Mouse (Mus musculus) right cerebral cortex, postnatal 36 days (tissue): ENCODE results near the gene Pin4.

Source experiments
- DNase-seq, 2 experiments: peaks; one replicate each; pipeline ENCODE4 v3.0.0; 2022; ENCODE audit warnings: low spot score in 2 of 2, mixed read lengths in 1 of 2

Pin4 gene

DNA sequence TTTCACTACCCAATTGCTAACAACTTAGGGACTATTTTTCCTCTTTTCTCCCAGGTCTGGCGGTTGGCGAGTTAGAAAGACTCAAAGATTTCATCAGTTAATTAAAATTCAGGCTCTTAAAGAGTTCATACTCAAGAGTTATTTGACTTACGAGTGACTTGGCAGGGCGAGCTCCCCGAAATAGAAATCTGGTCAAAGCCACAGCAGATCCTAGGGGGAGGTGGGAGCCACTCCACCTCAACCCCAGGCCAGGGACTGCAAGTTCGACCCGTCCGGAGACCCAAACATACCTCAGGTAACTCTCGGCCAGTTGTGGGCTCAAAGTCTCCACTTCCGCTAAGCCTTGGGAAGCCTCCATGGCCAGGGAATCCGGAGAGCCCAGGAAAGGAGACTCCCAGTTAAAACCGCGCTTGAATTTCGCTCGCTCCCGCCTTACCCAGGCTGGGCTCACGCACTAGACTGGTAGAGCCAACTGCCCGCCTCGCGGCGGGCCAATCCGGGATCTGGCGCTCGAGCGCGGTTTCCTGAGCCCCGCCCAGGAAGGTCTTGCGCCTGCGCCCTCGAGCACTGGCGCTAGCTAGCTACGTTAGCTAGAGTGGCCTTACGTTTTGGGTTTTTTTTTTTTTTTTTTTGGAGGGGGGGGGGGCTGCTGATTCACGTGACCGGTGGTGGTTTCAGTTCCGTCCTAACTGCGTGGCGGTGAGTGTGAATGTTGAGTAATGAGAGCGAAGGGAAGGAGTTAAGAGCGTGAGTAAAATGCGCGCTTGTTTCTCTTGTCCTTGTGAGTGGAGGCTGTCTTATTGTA lies 37.6 kb downstream of the Pin4 start, which contains the start of gene Ercc6l:
Gene Ercc6l (minus strand): TSS at position 474 of the 805 bp plus-strand sequence.
- DNase-seq: peak; percentile 77 to 78

DNA sequence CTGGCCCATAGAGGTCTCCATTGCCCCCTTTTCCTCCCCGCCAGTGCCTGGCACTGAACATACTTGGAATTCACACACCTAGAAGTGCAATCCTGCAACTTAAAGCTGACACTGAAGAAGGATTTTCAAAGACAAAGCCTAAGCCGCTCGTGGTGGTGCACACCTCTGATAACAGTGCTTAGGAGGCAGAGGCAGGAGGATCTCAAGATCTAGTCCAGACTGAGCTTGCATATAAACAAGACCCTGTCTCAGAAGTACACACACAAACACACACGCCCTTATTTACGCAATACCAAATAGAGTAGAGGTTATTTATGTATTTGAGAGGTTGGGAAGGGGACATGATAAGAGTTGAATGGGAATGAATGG lies 38.2 kb downstream of the Pin4 start:
- no peak for DNase-seq

DNA sequence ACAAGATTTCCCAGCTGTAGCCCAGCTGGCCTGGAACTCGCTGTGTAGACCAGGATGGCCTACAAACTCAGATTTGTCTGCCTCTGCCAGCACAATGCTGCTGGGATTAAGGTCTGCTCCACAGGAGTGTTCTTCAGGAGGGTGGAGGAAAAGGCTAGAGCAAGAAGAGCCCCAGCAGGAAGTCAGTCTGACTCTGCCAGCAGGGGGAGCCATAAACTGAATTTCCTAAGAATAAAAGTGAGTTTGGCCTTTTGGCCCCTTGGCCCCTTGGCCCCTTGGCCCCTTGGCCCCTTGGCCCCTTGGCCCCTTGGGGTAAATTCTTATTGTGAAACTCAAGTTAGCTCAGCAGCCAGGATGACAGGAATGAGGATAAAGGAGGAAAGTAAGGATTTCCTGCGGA lies 40.5 kb downstream of the Pin4 start:
- no peak for DNase-seq

DNA sequence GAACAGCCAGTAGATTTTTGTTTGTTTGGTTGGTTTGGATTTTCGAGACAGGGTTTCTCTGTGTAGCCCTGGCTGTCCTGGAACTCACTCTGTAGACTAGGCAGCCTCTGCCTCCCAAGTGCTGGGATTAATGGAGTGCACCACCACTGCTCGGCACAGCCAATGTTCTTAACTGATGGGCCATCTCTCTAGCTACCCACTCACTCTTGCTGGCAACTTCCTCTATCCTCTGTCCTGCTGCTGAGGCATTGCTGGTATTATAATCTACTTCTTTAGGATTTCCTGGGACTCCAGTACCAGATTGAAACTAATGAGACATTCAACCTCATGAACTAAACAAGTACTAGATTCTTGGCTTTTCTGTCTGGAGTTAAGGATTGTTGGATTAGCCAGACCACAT lies 41.3 kb downstream of the Pin4 start:
- DNase-seq: no peak

DNA sequence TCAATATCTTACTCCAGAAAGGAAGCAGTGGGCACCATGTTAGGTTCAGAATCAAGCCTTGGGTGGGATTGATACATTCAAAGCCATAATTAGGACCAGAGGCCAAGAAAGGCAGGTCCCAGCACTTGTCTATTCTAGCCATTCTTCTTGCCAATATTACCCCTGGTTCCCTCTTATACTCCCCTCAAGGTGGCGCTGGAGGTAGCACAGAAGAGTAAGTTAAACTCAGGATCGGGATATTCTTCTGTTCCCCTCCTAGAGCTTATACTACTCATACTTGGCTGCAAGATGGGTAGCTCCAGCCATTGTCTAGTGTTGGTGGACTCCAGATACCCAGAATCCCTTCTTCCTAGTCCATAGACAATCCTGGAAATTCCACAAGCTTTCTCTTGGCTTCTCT lies 43.8 kb downstream of the Pin4 start:
- no peak for DNase-seq

DNA sequence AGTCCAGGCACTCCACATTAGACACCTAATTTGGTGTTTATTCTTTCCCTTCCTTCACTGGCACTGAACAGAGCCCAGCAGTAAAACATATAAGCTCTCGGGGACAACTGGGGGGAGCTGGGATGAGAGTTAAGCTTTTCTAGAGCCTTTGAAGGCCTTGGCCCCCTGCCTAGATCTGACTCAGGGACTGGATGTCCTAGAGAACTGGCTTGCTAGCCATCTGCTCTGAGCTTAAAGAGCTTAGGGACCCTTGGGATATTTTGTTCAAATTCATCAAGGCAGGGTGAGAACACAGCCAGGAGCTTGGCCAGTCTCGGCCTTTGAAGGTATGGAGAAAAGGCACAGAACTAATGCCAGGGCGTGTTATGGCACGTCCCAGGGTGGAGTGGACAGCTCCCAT lies 44.3 kb downstream of the Pin4 start:
- no peak for DNase-seq

DNA sequence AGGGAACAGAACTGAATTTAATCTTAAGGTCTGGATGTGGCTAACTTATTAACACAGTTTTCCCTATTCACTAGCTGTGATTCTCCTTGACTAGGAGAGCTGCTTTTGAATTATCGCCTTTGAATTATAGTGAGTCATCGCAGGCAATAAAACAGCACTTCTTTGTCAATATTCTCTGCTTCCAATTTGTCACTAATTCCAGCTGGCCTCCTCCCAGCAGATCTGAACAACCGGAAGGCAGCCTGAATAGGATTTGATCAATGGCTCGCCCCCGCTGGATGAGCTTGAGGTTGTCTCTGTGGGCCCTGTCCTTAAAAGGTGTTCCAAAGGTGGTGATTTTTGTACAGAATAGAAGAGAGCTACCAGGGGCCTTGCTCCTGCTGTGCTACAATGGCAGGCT lies 47.3 kb downstream of the Pin4 start:
- DNase-seq: no peak

DNA sequence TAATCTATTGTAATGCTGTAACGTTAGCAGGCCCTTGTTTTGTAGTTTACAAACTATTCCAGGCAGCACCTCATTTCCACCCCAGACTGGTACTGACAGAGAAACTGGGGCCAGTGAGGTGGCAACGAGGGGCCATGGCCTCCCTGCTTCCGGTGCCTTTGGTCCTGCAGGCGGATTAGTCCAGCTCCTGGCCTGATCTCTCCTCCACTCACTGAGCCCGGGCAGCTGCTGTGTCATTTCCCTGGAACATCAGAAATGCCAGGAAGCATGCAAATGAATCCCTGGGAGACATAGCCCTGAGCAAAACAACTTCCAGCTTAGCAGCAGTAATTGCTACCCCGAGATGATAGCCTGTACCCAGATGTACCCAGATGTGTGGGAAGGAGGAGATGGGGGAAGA lies 47.7 kb downstream of the Pin4 start:
- no peak for DNase-seq

DNA sequence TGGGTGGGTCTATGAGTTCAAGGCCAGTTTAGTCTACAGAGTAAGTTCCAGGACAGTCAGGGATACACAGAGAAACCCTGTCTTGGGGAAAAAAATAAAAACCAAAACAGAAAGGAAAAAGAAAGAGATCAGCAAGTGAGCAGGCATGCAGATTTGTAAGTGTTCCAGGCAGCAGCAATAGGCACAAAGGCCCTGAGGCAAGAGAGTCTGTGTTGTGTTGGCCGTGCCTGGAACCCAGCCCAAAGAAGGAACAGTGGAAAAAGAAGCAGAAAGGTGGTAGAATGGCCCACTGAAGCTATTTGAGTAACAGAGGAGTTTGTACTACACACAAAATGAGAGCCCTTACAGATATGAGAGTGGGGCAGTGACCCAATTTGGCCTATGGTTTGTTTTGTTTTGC lies 50.5 kb downstream of the Pin4 start:
- no peak for DNase-seq

DNA sequence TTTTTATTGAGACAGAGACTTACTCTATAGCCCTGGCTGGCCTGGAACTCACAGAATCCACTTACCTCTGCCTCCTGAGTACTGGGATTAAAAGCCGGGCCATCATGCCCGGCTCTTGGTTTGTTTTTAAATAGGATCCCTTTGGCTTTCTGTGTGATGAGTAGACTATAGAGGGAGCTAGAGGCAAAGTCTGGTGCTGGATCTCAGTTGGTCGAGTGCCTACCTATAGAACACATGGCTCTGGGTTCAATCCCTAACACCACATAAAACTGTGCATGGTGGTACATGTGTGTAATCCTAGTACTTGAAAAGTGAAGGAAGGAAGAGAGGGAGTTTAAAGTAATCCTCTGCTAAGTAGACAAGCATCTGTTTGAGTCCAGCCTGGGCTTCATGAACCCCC lies 50.9 kb downstream of the Pin4 start:
- no peak for DNase-seq

DNA sequence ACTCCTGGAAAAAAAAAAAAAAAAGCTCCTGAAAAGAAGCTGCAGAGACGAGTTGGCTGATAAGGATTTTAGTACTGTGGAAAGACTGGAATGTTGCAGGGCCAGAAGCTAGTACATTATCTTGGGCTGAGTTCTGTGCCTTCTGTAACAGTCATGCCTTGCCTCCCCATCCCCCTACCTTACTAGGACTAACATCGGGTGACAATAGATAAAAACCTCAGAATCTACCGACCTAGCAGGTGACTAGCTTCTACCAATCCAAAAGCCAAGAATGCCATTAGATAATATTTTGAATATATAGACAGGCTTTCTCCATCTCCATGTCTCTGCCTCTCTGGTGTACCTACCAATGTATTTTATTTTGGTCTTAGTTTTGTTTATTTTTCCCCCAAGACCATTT lies 51.7 kb downstream of the Pin4 start:
- DNase-seq: no peak

DNA sequence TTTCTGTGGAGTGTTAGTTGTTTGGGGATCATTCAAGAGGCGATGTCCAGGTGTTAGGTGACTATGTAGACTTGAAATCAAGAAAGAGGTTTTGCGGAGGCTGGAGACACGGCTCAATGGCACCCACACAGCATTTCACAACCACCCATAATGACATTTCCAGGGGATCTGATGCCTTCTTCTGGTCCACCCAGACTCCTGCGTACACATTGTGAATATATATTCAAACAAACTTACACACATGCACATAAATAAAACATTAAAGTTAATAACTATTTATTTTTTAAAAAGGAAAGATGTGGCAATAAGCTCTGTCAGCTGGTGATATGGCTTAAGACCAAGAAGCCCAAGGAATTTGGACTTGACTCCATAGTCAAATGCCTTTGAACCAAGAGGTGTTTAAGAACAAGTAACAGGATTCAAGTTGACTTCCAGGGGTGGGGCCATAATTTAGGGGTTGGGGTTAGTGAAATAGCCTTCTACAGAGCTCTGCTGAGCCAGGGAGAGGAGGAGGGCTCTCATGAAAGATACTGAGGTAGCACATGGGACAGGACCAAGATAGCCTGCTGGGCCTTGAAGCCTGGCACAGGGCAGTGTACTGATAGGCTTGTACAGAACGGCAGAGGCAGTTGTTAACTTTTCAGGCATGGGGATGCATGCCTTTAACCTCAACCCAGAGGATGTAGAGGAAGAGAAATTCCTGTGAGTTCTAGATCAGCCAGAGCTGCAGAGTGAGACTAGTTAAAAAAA lies 56.5 kb downstream of the Pin4 start:
- no peak for DNase-seq
